Comparison of ENCODE assay signal across 15 mouse cellular contexts in genomic region chr6:127439540-127440195, GRCm38 (mm10). TPM values are rescaled to one million over a fixed set of nuclear protein-coding genes. Genes with fewer than 3 reads are reported as not detected.
A peak's percentile ranks its signal among the peaks of the same experiment; 100 is the strongest.
DNase-seq lines count a peak whose midpoint lies in the region; ATAC-seq and TF ChIP-seq lines count a peak whose summit lies in the region.
"Had no signal": no experiment of that assay in that cellular context is flagged by ENCODE, and none has a peak within 500 bp of the region (broad histone marks: within the 10 kb centered on the region; RNA-seq: fewer than 3 reads in every experiment).

No protein-coding gene starts in this region.

- H3K27ac ChIP-seq in layer of hippocampus, adult 2 months: peak overlapping the region; percentile 77; the same call in 1 of the 2 replicates
- H3K27ac ChIP-seq in forebrain, postnatal 0 days (ENCODE audit: low read depth, low read length): peak overlapping the region; percentile 81
- no peak overlapping the region for H3K27ac ChIP-seq in midbrain, embryonic 11.5 days (ENCODE audit: low read depth, low read length)
- H3K27ac ChIP-seq: embryonic facial prominence, embryonic 13.5 days; heart, embryonic 13.5 days; limb, embryonic 10.5 days; liver, embryonic 12.5 days had no signal

- ATAC-seq in forebrain, postnatal 0 days: 0 out of 2 replicates have a peak, but pooled peaks have one; percentile 30
- peak; percentile 20; the same call in 1 of the 2 replicates for ATAC-seq in midbrain, embryonic 11.5 days (ENCODE audit: low FRiP score)
- ATAC-seq: liver, embryonic 12.5 days had no signal

- TF ChIP-seq CTCF in layer of hippocampus, adult 2 months (conservative IDR thresholded peaks at IDR 0.05): no peak
- TF ChIP-seq CTCF in forebrain, postnatal 0 days (IDR thresholded peaks at IDR 0.05; ENCODE audit: low read depth): no peak

- no peaks in the 10 kb centered on the region for H3K36me3 ChIP-seq in forebrain, postnatal 0 days (ENCODE audit: insufficient read depth)
- H3K36me3 ChIP-seq in midbrain, embryonic 11.5 days (ENCODE audit: control insufficient read depth, insufficient read depth, low read length): no peaks in the 10 kb centered on the region
- H3K36me3 ChIP-seq: embryonic facial prominence, embryonic 13.5 days; heart, embryonic 13.5 days; limb, embryonic 10.5 days; liver, embryonic 12.5 days had no signal

- H3K9me3 ChIP-seq in forebrain, postnatal 0 days (ENCODE audit: low read length): no peaks in the 10 kb centered on the region
- 0 out of 2 replicates have a peak, but pooled peaks cover 2% of the 10 kb centered on the region for H3K9me3 ChIP-seq in midbrain, embryonic 11.5 days (ENCODE audit: control insufficient read depth, low read length)
- H3K9me3 ChIP-seq: embryonic facial prominence, embryonic 13.5 days; heart, embryonic 13.5 days; limb, embryonic 10.5 days; liver, embryonic 12.5 days had no signal

- H3K27me3 ChIP-seq in forebrain, postnatal 0 days (ENCODE audit: insufficient read depth, low read length): no peaks in the 10 kb centered on the region
- H3K27me3 ChIP-seq in midbrain, embryonic 11.5 days (ENCODE audit: control insufficient read depth, insufficient read depth, low read length): no peaks in the 10 kb centered on the region
- H3K27me3 ChIP-seq: embryonic facial prominence, embryonic 13.5 days had no signal

- DNase-seq in layer of hippocampus, adult 2 months (ENCODE audit: low spot score in 2 of 2): no peak
- DNase-seq in layer of hippocampus, adult 11-12 months (ENCODE audit: low spot score): no peak
- peak; percentile 14 for DNase-seq in forebrain, postnatal 0 days
- no peak for DNase-seq in midbrain, embryonic 11.5 days (ENCODE audit: low spot score, missing footprints)
- DNase-seq in lung, postnatal 14 days: no peak
- DNase-seq in embryo, embryonic 9.5 days (ENCODE audit: extremely low spot score): no peak
- no peak for DNase-seq in frontal cortex, postnatal 14 days (ENCODE audit: low spot score in 2 of 2)
- DNase-seq: adrenal gland, postnatal 14 days; gastrocnemius, postnatal 36 days; kidney, adult 8-10 months; kidney, postnatal 36 days had no signal

- peaks cover 15% of the 10 kb centered on the region for H3K4me1 ChIP-seq in forebrain, postnatal 0 days (ENCODE audit: insufficient read depth)
- H3K4me1 ChIP-seq in midbrain, embryonic 11.5 days (ENCODE audit: control insufficient read depth, insufficient read depth, low read length): peaks cover 36% of the 10 kb centered on the region
- H3K4me1 ChIP-seq: embryonic facial prominence, embryonic 13.5 days had no signal

- H3K4me2 ChIP-seq in forebrain, postnatal 0 days (ENCODE audit: low read depth): no peak overlapping the region
- no peak overlapping the region for H3K4me2 ChIP-seq in midbrain, embryonic 11.5 days
- H3K4me2 ChIP-seq: embryonic facial prominence, embryonic 13.5 days; liver, embryonic 12.5 days had no signal

- WGBS in forebrain, postnatal 0 days: 51% methylated on average over 5 of the region's 5 CpGs
- WGBS in midbrain, embryonic 11.5 days: 86% methylated on average over 5 of the region's 5 CpGs

- no peak overlapping the region; the same call in 1 of the 2 replicates for H3K9ac ChIP-seq in forebrain, postnatal 0 days
- no peak overlapping the region for H3K9ac ChIP-seq in midbrain, embryonic 11.5 days (ENCODE audit: low read length)
- H3K9ac ChIP-seq: embryonic facial prominence, embryonic 13.5 days; heart, embryonic 13.5 days; liver, embryonic 12.5 days had no signal

- no peak overlapping the region for H3K4me3 ChIP-seq in layer of hippocampus, adult 2 months
- no peak overlapping the region for H3K4me3 ChIP-seq in forebrain, postnatal 0 days (ENCODE audit: low read depth, low read length)
- H3K4me3 ChIP-seq in midbrain, embryonic 11.5 days (ENCODE audit: low read depth, low read length): no peak overlapping the region
- H3K4me3 ChIP-seq: embryonic facial prominence, embryonic 13.5 days; heart, embryonic 13.5 days; liver, embryonic 12.5 days had no signal

RNA-seq across cellular contexts. Expression of gene Parp11, which starts 7.0 kb away (rescaled TPM):
- 10 to 100 TPM; 35.4 to 35.8 TPM for total RNA-seq in layer of hippocampus, adult 2 months (2021)
- total RNA-seq in forebrain, postnatal 0 days (2014; rRNA removed): 57.6 and 60.9 TPM in 2 replicates
- 38.4 and 45.8 TPM in 2 replicates for polyA plus RNA-seq in forebrain, postnatal 0 days (2015; fragmentation: Nextera tagmentation; extraction: Ambion mirVana)
- 62.1 and 64.9 TPM in 2 replicates for polyA plus RNA-seq in midbrain, embryonic 11.5 days (2014; fragmentation: Nextera tagmentation; extraction: Ambion mirVana)
